Mouse (Mus musculus) limb, embryonic 14.5 days (tissue): ENCODE results near the gene Sema4g. TPM values are rescaled to one million over a fixed set of nuclear protein-coding genes. Genes with fewer than 3 reads are reported as not detected.

ENCODE experiments used
- ATAC-seq: fragments of 200-750 bp; cut with Nextera tagmentation; 2 replicates; pipeline ENCODE4 v1.8.0; 2017; ENCODE audit warnings: low read depth, moderate number of reproducible peaks, moderate TSS enrichment; ENCODE audit not compliant: low FRiP score
- DNase-seq: peaks from one replicate; pipeline ENCODE4 v3.0.0-alpha.2; 2015; ENCODE audit warnings: low spot score
- H3K27ac ChIP-seq: fragments of 300-500 bp; sonication (generic); replicated peaks from 2 replicates; pipeline ENCODE4 v1.5.1; 2014; ENCODE audit warnings: low read depth, mild to moderate bottlenecking, low read length, moderate library complexity, mixed read lengths
- H3K27me3 ChIP-seq: fragments of 300-500 bp; sonication (generic); 2 replicates; pipeline ENCODE4 v1.6.1; 2014; ENCODE audit warnings: low read length, mixed read lengths; ENCODE audit not compliant: control insufficient read depth, insufficient read depth
- H3K36me3 ChIP-seq: fragments of 300-500 bp; sonication (generic); 2 replicates; pipeline ENCODE4 v1.6.1; 2014; ENCODE audit warnings: mild to moderate bottlenecking, low read length, moderate library complexity, mixed read lengths; ENCODE audit not compliant: control insufficient read depth, insufficient read depth
- H3K4me1 ChIP-seq: fragments of 300-500 bp; sonication (generic); 2 replicates; pipeline ENCODE4 v1.6.1; 2014; ENCODE audit warnings: antibody characterized with exemption, low read length, mixed read lengths; ENCODE audit not compliant: control insufficient read depth, insufficient read depth
- H3K4me2 ChIP-seq: fragments of 300-500 bp; sonication (generic); replicated peaks from 2 replicates; pipeline ENCODE4 v1.6.1; 2014; ENCODE audit warnings: low read depth, mild to moderate bottlenecking, low read length, moderate library complexity; ENCODE audit not compliant: severe bottlenecking
- H3K4me3 ChIP-seq: fragments of 300-500 bp; sonication (generic); replicated peaks from 2 replicates; pipeline ENCODE4 v1.5.1; 2014; ENCODE audit warnings: low read length
- H3K9ac ChIP-seq: fragments of 300-500 bp; sonication (generic); 2 replicates; pipeline ENCODE4 v1.6.1; 2014; ENCODE audit warnings: mild to moderate bottlenecking, low read depth, low read length, moderate library complexity; ENCODE audit not compliant: severe bottlenecking
- H3K9me3 ChIP-seq: fragments of 300-500 bp; sonication (generic); 2 replicates; pipeline ENCODE4 v1.6.1; 2016; ENCODE audit warnings: low read length; ENCODE audit not compliant: control insufficient read depth
- POLR2A ChIP-seq: fragments of 200-500 bp; IDR thresholded peaks from 2 replicates; pipeline ENCODE4 v1.8.0; 2012; ENCODE audit warnings: inconsistent platforms, mild to moderate bottlenecking, moderate library complexity, borderline replicate concordance; ENCODE audit not compliant: insufficient read depth, insufficient read length; ENCODE audit errors: extremely low read depth
- WGBS: fragments of 180-500 bp; shearing (Covaris S2); extraction: QIAGEN DNeasy Blood & Tissue Kit; methylation state at CpG from one replicate; pipeline ENCODE4 v1.1.7; 2014; 5-methylcytosine and 5-hydroxymethylcytosine counted together
- polyA plus RNA-seq, 2 experiments: library from polyadenylated mRNA; depleted of rRNA in 1 of 2; stranded (reverse) in 1 of 2; unstranded in 1 of 2; fragments of >200 nt; fragmentation: Nextera tagmentation in 1 of 2; extraction: Ambion mirVana in 1 of 2; gene quantifications; 2 replicates each; pipeline versions ENCODE4 v1.2.1 to v1.2.3; 2012 to 2014

Sema4g gene
- 61.3 and 79.8 TPM in 2 replicates for polyA plus RNA-seq (2012; rRNA removed)
- 5.4 and 7.3 TPM in 2 replicates for polyA plus RNA-seq (2014; fragmentation: Nextera tagmentation; extraction: Ambion mirVana)

- H3K9me3 ChIP-seq, result no peaks in the 10 kb centered on the region
- peak within 1 kb of the TSS; percentile 64 for H3K9ac ChIP-seq
- H3K27me3 ChIP-seq, result no peaks in the 10 kb centered on the region
- peak; percentile 73 for ATAC-seq
- H3K4me1 ChIP-seq, result peaks cover 16% of the 10 kb centered on the region; the same call in 1 of the 2 replicates
- peak within 1 kb of the TSS; percentile 74 for H3K4me3 ChIP-seq
- no peak for TF ChIP-seq POLR2A
- peak; percentile 47 for DNase-seq
- under 1% methylated on average over 32 of the region's 58 CpGs for WGBS
- no peak within 1 kb of the TSS for H3K27ac ChIP-seq
- peak within 1 kb of the TSS; percentile 81 for H3K4me2 ChIP-seq
- peaks cover 10% of the 10 kb centered on the region for H3K36me3 ChIP-seq
Observed at GRCm38 (mm10) chr19:44988831-44989566, at the start of gene Sema4g. Sema4g (plus strand) TSS chr19:44989101.

- Histone ChIP-seq H3K27me3 (no peaks in the 10 kb centered on the region), H3K4me3 (no peak overlapping the region), H3K36me3 (peaks cover 83% of the 10 kb centered on the region), H3K9ac (no peak overlapping the region), H3K4me1 (no peaks in the 10 kb centered on the region), H3K9me3 (no peaks in the 10 kb centered on the region), H3K4me2 (no peak overlapping the region), H3K27ac (no peak overlapping the region)
- ATAC-seq (no peak), DNase-seq (no peak)
- TF ChIP-seq POLR2A, result no peak
- WGBS, result 100% methylated on average over 2 of the region's 2 CpGs
Observed at GRCm38 (mm10) chr19:44959633-44960032, 29.3 kb upstream of the Sema4g start.

- H3K4me1 ChIP-seq, result no peaks in the 10 kb centered on the region
- 90% methylated on average over 1 of the region's 1 CpGs for WGBS
- no peak overlapping the region for H3K4me2 ChIP-seq
- ATAC-seq (no peak), DNase-seq (no peak)
- peaks cover 86% of the 10 kb centered on the region for H3K36me3 ChIP-seq
- H3K27me3 ChIP-seq, result no peaks in the 10 kb centered on the region
- no peak overlapping the region for H3K9ac ChIP-seq
- H3K9me3 ChIP-seq, result no peaks in the 10 kb centered on the region
- H3K4me3 ChIP-seq, result no peak overlapping the region
- TF ChIP-seq POLR2A, result no peak
- H3K27ac ChIP-seq, result no peak overlapping the region
Observed at GRCm38 (mm10) chr19:44965978-44966377, 22.9 kb upstream of the Sema4g start.

- Histone ChIP-seq H3K4me2 (no peak overlapping the region), H3K9me3 (no peaks in the 10 kb centered on the region), H3K36me3 (peaks cover 91% of the 10 kb centered on the region), H3K9ac (no peak overlapping the region), H3K4me1 (no peaks in the 10 kb centered on the region), H3K4me3 (no peak overlapping the region), H3K27ac (no peak overlapping the region), H3K27me3 (no peaks in the 10 kb centered on the region)
- no peak for ATAC-seq
- no peak for TF ChIP-seq POLR2A
- WGBS, result 87% methylated on average over 3 of the region's 3 CpGs
- DNase-seq, result no peak
Observed at GRCm38 (mm10) chr19:44968329-44968728, 20.6 kb upstream of the Sema4g start.

- DNase-seq, result no peak
- ATAC-seq, result no peak
- TF ChIP-seq POLR2A, result no peak
- WGBS, result 88% methylated on average over 6 of the region's 6 CpGs
- Histone ChIP-seq H3K4me2 (no peak overlapping the region), H3K36me3 (peaks cover 97% of the 10 kb centered on the region), H3K9me3 (no peaks in the 10 kb centered on the region), H3K9ac (no peak overlapping the region), H3K27me3 (no peaks in the 10 kb centered on the region), H3K27ac (no peak overlapping the region), H3K4me3 (no peak overlapping the region), H3K4me1 (no peaks in the 10 kb centered on the region)
Observed at GRCm38 (mm10) chr19:44976636-44977035, 12.3 kb upstream of the Sema4g start.
